Mouse (Mus musculus) CH12.LX (cell line): ENCODE measurements at regions not wholly inside any gene's neighbourhood (a gene's known extent, or its start where the extent isn't known, plus 50 kb on each side); places are given as distances from the start of the nearest gene placed in this dataset.

Experiments
- DNase-seq: peaks from one replicate; pipeline ENCODE4 v3.0.0-alpha.2; 2013; ENCODE audit errors: extremely low read depth
- H3K27ac ChIP-seq: 2 replicates; pipeline ENCODE4 v1.5.1; 2012; ENCODE audit warnings: low read depth, mild to moderate bottlenecking, control low read depth, moderate library complexity; ENCODE audit not compliant: insufficient read depth
- H3K27me3 ChIP-seq: replicated peaks from 2 replicates; pipeline ENCODE3; 2012; ENCODE audit warnings: inconsistent platforms
- H3K36me3 ChIP-seq, 2 experiments: replicated peaks in 1 of 2; 2 replicates each; pipeline versions ENCODE3 to v1.6.1; 2012; ENCODE audit warnings: inconsistent platforms in 1 of 2, low read length in 1 of 2, mild to moderate bottlenecking in 1 of 2, mixed read lengths in 1 of 2, moderate library complexity in 1 of 2; ENCODE audit not compliant: control insufficient read depth in 1 of 2, insufficient read depth in 1 of 2
- H3K4me1 ChIP-seq, 2 experiments: 2 replicates each; pipeline ENCODE4 v1.6.1; 2012; ENCODE audit warnings: inconsistent platforms in 1 of 2, moderate library complexity in 1 of 2; ENCODE audit not compliant: insufficient read depth in 2 of 2, control insufficient read depth in 1 of 2
- H3K4me2 ChIP-seq: 2 replicates; pipeline ENCODE4 v1.6.1; 2012; ENCODE audit warnings: low read depth, mild to moderate bottlenecking, control low read depth; ENCODE audit not compliant: poor library complexity, insufficient read depth, severe bottlenecking
- H3K4me3 ChIP-seq, 3 experiments: fragments of 150-350 bp in 1 of 3; sonication (generic) in 1 of 3; replicated peaks in 1 of 3; 2 replicates each; pipeline versions ENCODE3 to v1.5.1; 2011 to 2012; ENCODE audit warnings: low read depth in 2 of 3, low read length in 2 of 3, mild to moderate bottlenecking in 2 of 3, moderate library complexity in 2 of 3, control low read depth in 1 of 3, improper control_type of control experiment in 1 of 3, inconsistent platforms in 1 of 3, mixed read lengths in 1 of 3; ENCODE audit not compliant: poor library complexity in 1 of 3
- H3K79me2 ChIP-seq: replicated peaks from 2 replicates; pipeline ENCODE4 v1.6.1; 2012; ENCODE audit warnings: mild to moderate bottlenecking, moderate library complexity; ENCODE audit not compliant: control insufficient read depth, poor library complexity, insufficient read depth, severe bottlenecking; ENCODE audit errors: extremely low read depth
- H3K9ac ChIP-seq: 2 replicates; pipeline ENCODE4 v1.6.1; 2012; ENCODE audit warnings: low read depth, mild to moderate bottlenecking, control low read depth, moderate library complexity; ENCODE audit not compliant: insufficient read depth
- H3K9me3 ChIP-seq: replicated peaks from 2 replicates; pipeline ENCODE3; 2012; ENCODE audit warnings: low read length, inconsistent platforms, mixed read lengths
- CHD2 ChIP-seq: IDR thresholded peaks from 2 replicates; pipeline ENCODE4 v1.6.1; 2011; ENCODE audit warnings: low read length, improper control_type of control experiment
- E2F4 ChIP-seq: IDR thresholded peaks from 2 replicates; pipeline ENCODE4 v1.6.1; 2011; ENCODE audit warnings: low read depth, low read length, improper control_type of control experiment; ENCODE audit not compliant: insufficient replicate concordance
- ELF1 ChIP-seq: IDR thresholded peaks from 2 replicates; pipeline ENCODE4 v1.6.1; 2014; ENCODE audit warnings: low read depth, mild to moderate bottlenecking, inconsistent platforms, low read length, improper control_type of control experiment
- GABPA ChIP-seq: IDR thresholded peaks from 2 replicates; pipeline ENCODE4 v1.6.1; 2012; ENCODE audit warnings: low read depth, low read length, improper control_type of control experiment, inconsistent platforms; ENCODE audit not compliant: insufficient replicate concordance
- JUND ChIP-seq: conservative IDR thresholded peaks from 2 replicates; pipeline ENCODE4 v1.6.1; 2011; ENCODE audit warnings: low read depth, low read length, improper control_type of control experiment
- MEF2A ChIP-seq: IDR thresholded peaks from 2 replicates; pipeline ENCODE4 v1.6.1; 2014; ENCODE audit warnings: low read depth, mild to moderate bottlenecking, inconsistent platforms, low read length, improper control_type of control experiment, borderline replicate concordance
- MXI1 ChIP-seq: IDR thresholded peaks from 2 replicates; pipeline ENCODE4 v1.6.1; 2011; ENCODE audit warnings: mild to moderate bottlenecking, low read depth, low read length, improper control_type of control experiment
- SIN3A ChIP-seq: IDR thresholded peaks from 2 replicates; pipeline ENCODE4 v1.6.1; 2012; ENCODE audit warnings: low read length, improper control_type of control experiment, inconsistent platforms
- UBTF ChIP-seq: IDR thresholded peaks from 2 replicates; pipeline ENCODE4 v1.6.1; 2012; ENCODE audit warnings: low read depth, mild to moderate bottlenecking, inconsistent platforms, low read length, improper control_type of control experiment, moderate library complexity
- ZKSCAN1 ChIP-seq: IDR thresholded peaks from 2 replicates; pipeline ENCODE4 v1.6.1; 2012; ENCODE audit warnings: low read depth, inconsistent platforms, low read length, improper control_type of control experiment, borderline replicate concordance
- dilution Hi-C: fragments of 300-500 bp; cut with MboI; formaldehyde crosslinking; loops from 2 replicates; pipeline ENCODE4 v1.14.3; 2020; ENCODE audit warnings: low sequenced_read_pairs; ENCODE audit not compliant: extremely low pct_unique_long_range_greater_than_20kb, extremely low pct_ligation_motif_present
- in situ Hi-C: fragments of 300-500 bp; cut with MboI; formaldehyde crosslinking; loops from 3 replicates; pipeline ENCODE4 v1.14.3; 2019; ENCODE audit warnings: low sequenced_read_pairs, low pct_ligation_motif_present, low pct_unique_long_range_greater_than_20kb, mixed read lengths

DNA sequence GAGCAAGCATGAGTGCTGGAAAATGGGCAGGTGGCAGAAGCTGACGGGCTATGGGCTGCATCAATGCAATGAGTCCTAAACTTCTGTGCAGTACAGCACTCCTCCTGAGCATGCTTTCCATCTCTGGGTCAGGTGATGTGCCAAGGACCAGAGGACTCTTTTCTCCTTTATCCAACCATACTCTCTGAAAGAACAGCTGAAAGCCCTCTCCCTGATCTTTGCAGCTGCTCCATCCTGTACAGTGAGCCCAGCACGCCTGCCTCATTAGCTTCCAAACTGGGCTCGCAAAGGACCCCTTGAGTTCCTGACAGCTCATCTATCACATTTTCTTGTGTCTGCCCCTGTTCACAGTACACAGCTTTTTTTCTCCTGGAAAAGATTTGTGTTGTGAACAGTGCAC lies 52.3 kb upstream of the Irs2 start:
- dilution Hi-C loops: no loop called here
- TF ChIP-seq UBTF: no peak
- no peak for TF ChIP-seq CHD2
- no peak for TF ChIP-seq E2F4
- TF ChIP-seq SIN3A: no peak
- TF ChIP-seq, all 38 proteins: peak for 0

DNA sequence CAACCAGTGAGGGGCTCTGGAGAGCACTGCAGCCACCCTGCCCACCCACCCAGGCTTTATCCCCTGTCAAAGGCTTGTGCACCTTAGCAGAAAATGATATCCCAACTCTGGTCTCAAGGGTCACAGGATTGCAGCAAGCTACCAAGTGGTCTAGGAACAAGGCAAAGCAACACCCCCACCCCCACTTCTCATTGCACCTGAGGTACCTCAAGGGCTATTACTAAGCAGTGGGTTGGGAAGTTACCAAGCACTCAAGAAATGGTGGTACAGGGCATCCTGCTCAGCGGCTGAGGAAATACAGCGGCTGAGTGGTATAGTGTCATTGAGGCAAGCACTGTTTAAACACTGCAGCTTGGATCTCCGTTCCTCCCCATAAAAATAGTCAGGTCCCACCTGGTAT lies 50.1 kb upstream of the Irs2 start:
- Histone ChIP-seq H3K4me1 (0 out of 4 replicates have a peak, but pooled peaks cover 0 to 2% of the 10 kb centered on the region in 2 experiments), H3K36me3 (no peaks in the 10 kb centered on the region), H3K27ac (no peak overlapping the region), H3K27me3 (peaks cover 2% of the 10 kb centered on the region), H3K79me2 (no peaks in the 10 kb centered on the region), H3K4me3 (no peak overlapping the region), H3K4me2 (no peak overlapping the region), H3K9me3 (no peaks in the 10 kb centered on the region), H3K9ac (no peak overlapping the region)
- dilution Hi-C loops (no loop called here), in situ Hi-C loops (no loop called here)
- no peak for DNase-seq
- no peak for TF ChIP-seq JUND
- no peak for TF ChIP-seq ELF1
- TF ChIP-seq SIN3A: no peak
- no peak for TF ChIP-seq UBTF
- TF ChIP-seq MEF2A: no peak
- TF ChIP-seq MXI1: no peak
- TF ChIP-seq GABPA: no peak
- no peak for TF ChIP-seq E2F4
- no peak for TF ChIP-seq CHD2
- TF ChIP-seq ZKSCAN1: no peak

More for the DNA sequence above, 52.3 kb upstream of the Irs2 start:
- Histone ChIP-seq H3K79me2 (no peaks in the 10 kb centered on the region), H3K27me3 (peaks cover 2% of the 10 kb centered on the region), H3K4me1 (0 out of 4 replicates have a peak, but pooled peaks cover 0 to 2% of the 10 kb centered on the region in 2 experiments), H3K36me3 (no peaks in the 10 kb centered on the region), H3K4me2 (no peak overlapping the region), H3K9ac (no peak overlapping the region), H3K9me3 (no peaks in the 10 kb centered on the region), H3K4me3 (no peak overlapping the region), H3K27ac (no peak overlapping the region)
- no peak for DNase-seq
- in situ Hi-C loops: no loop called here
